Mouse (Mus musculus) liver, adult 2 months (tissue): Measurements from ENCODE around the gene Parvb.

Source experiments
- CTCF ChIP-seq: fragments of 200-500 bp; IDR thresholded peaks from 2 replicates; pipeline ENCODE4 v1.5.1; 2011; ENCODE audit warnings: low read depth, low read length, control low read depth
- POLR2A ChIP-seq: fragments of 200-500 bp; IDR thresholded peaks from 2 replicates; pipeline ENCODE4 v1.6.1; 2011; ENCODE audit warnings: low read length, control low read depth; ENCODE audit not compliant: insufficient read depth; ENCODE audit errors: extremely low read depth

DNA sequence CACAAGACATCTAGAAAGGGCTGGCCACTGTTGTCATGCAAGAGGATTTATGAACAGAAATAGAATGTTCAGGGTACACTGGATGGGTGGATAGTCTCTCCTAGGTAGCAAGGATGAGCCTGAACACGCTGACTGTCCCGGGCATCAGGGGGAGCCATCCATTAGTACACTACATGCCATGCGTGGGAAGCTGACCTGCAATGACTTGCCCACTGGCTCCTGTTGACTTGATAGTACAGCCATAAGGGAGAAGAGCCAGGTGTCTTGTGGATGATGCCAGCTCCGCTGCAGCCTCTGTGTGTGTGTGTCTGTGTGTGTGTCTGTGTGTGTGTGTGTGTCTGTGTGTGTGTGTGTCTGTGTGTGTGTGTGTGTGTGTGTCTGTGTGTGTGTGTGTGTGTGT is 87.5 kb downstream of the Parvb start:
- TF ChIP-seq CTCF (no peak), POLR2A (no peak)
